Mouse (Mus musculus): Measurements from ENCODE around the gene Soga1.

GRCm38 (mm10) chr2:157036400-157036799 lies 42.7 kb downstream of the Soga1 start:
- no peak for TF ChIP-seq CTCF (IDR thresholded peaks at IDR 0.05; ENCODE audit: low read depth, low read length)
- TF ChIP-seq GATA1 (IDR thresholded peaks at IDR 0.05; ENCODE audit: borderline replicate concordance, low read length): no peak
- no peak for TF ChIP-seq GATA2 (IDR thresholded peaks at IDR 0.05; ENCODE audit: borderline replicate concordance, low read depth, low read length)
